Mouse (Mus musculus): ENCODE data around the gene Palm. TPM values are rescaled to one million over a fixed set of nuclear protein-coding genes. Genes with fewer than 3 reads are reported as not detected.

The Palm gene
- polyA plus RNA-seq, 1 experiment from 2014 or later: 9.2 TPM

DNA sequence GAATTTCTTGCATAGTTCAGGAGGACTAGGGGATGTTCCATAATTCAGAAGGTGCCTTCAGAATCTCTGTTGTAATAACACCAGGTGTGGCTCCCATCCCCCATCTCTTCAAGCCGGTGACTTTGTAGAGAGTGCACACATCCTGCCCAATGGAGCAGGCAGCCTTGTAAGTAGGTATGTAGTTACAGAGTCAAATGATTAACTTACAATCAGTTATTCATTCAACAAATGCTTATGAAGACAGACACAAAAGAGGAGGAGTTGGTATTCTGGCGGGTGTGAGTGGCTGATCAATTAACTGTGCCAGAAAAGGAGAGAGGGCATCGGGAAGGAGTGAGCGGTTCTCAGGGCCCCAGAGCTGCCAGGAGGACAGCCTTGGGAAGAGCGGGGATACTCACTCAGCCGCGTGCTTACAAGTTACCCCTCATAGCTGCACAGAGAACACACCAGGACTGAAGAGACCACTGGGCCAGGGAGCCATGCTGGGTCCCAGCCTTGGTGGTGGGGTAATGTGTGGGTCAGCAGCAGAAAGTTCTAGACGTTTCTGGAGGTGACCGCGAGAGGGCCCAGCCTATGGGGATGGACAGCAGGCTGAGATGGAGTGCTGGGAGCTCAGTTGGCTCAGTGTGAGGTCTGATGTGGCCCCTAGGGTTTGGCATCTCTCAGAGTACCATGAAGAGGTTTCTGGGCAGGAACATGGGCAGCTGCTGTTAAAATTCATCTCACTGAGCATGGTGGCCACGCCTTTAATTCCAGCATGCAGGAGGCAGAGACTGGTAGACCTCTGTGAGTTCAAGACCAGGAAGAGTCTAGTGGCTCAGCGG is 22.5 kb downstream of the Palm start:
- no peak for DNase-seq
- Histone ChIP-seq H3K4me1 (ENCODE audit: insufficient read depth) (no peaks in the 10 kb centered on the region), H3K27ac (ENCODE audit: low read depth) (no peak overlapping the region), H3K4me3 (ENCODE audit: low read depth, low read length) (no peak overlapping the region), H3K4me2 (ENCODE audit: low read depth, low read length) (no peak overlapping the region), H3K9ac (replicated peaks) (no peak overlapping the region), H3K9me3 (ENCODE audit: low read length) (no peaks in the 10 kb centered on the region), H3K27me3 (ENCODE audit: insufficient read depth, low read length) (no peaks in the 10 kb centered on the region), H3K36me3 (replicated peaks; ENCODE audit: insufficient read depth, low read length) (no peaks in the 10 kb centered on the region)
- WGBS (ENCODE audit: insufficient replicate concordance): 77% methylated on average over 12 of the region's 12 CpGs
- ATAC-seq: peak; percentile 32; the same call in 1 of the 2 replicates
- no peak for TF ChIP-seq CTCF (IDR thresholded peaks at IDR 0.05; ENCODE audit: low read depth)
- TF ChIP-seq EP300 (IDR thresholded peaks at IDR 0.05; ENCODE audit: low read depth): no peak

DNA sequence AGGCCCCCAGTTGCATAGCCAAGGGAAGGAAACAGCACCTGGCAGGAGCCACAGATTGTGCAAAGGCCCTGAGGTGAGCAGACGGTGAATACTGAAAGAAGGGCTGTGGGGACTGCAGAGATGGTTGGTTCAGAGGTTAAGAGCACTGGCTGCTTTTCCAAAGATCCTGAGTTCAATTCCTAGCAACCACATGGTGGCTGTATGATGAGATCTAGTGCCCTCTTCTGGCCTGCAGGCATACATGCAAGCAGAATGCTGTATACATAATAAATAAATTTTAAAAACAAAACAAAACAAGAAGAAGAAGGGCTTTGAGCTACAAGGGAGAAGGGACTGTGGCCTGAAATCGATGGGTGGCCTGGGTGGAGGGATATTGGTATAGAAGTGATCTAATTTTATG is 23.7 kb downstream of the Palm start:
- no peak overlapping the region for H3K4me2 ChIP-seq (ENCODE audit: low read depth, low read length)
- no peak for ATAC-seq
- no peaks in the 10 kb centered on the region for H3K4me1 ChIP-seq (ENCODE audit: insufficient read depth)
- no peaks in the 10 kb centered on the region for H3K27me3 ChIP-seq (ENCODE audit: insufficient read depth, low read length)
- H3K9ac ChIP-seq (replicated peaks): no peak overlapping the region
- H3K27ac ChIP-seq (ENCODE audit: low read depth): no peak overlapping the region
- H3K9me3 ChIP-seq (ENCODE audit: low read length): no peaks in the 10 kb centered on the region
- no peak overlapping the region for H3K4me3 ChIP-seq (ENCODE audit: low read depth, low read length)
- WGBS (ENCODE audit: insufficient replicate concordance): 65% methylated on average over 2 of the region's 2 CpGs
- peak; percentile 61 for TF ChIP-seq CTCF (IDR thresholded peaks at IDR 0.05; ENCODE audit: low read depth)
- TF ChIP-seq EP300 (IDR thresholded peaks at IDR 0.05; ENCODE audit: low read depth): no peak
- no peaks in the 10 kb centered on the region for H3K36me3 ChIP-seq (replicated peaks; ENCODE audit: insufficient read depth, low read length)
- no peak for DNase-seq

DNA sequence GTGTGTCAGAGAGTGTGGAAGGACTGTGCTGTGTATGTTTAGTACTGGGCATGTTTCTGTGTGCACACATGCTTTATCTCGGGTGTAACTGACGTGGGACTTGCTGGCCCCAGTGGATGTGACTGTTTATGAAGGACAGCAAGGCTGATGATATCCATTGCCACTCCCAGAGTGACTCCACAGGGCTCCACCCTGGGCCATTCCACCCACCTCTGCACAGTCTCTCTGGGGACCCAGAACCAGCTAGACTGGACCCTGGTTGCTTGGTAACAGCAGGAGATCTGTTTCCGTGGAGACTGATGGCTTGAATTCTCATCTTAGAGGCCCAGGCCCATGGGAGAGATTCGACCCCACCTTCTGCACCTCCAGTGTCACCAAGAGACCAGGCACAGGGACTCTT is 24.9 kb downstream of the Palm start:
- Histone ChIP-seq H3K9me3 (ENCODE audit: low read length) (no peaks in the 10 kb centered on the region), H3K4me3 (ENCODE audit: low read depth, low read length) (no peak overlapping the region), H3K4me1 (ENCODE audit: insufficient read depth) (no peaks in the 10 kb centered on the region), H3K27me3 (ENCODE audit: insufficient read depth, low read length) (no peaks in the 10 kb centered on the region), H3K36me3 (replicated peaks; ENCODE audit: insufficient read depth, low read length) (no peaks in the 10 kb centered on the region), H3K4me2 (ENCODE audit: low read depth, low read length) (no peak overlapping the region), H3K27ac (ENCODE audit: low read depth) (no peak overlapping the region), H3K9ac (replicated peaks) (no peak overlapping the region)
- 63% methylated on average over 4 of the region's 4 CpGs for WGBS (ENCODE audit: insufficient replicate concordance)
- DNase-seq (no peak), ATAC-seq (no peak)
- TF ChIP-seq EP300 (IDR thresholded peaks at IDR 0.05; ENCODE audit: low read depth) (no peak), CTCF (IDR thresholded peaks at IDR 0.05; ENCODE audit: low read depth) (no peak)

DNA sequence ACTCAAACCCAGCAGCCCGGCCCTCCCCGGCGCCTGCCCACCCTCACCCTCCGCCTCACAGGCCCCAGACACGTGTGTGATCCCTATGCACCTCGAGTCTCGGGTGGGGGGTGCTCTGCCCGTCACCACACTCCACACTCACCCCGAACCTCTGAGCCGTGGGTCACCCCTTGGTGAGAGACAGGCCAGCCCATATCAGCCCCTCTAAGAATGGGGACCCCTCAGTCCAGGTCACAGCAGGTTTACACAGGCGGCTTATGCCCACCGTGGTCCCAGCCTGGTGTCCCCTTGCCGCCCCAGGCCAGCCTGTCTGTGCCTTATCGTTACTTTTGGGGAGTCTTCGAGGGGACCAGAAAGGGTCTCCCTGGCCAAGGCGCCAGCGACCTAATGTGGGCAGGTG is 26.2 kb downstream of the Palm start:
- ATAC-seq (no peak), DNase-seq (no peak)
- Histone ChIP-seq H3K4me2 (ENCODE audit: low read depth, low read length) (no peak overlapping the region), H3K27ac (ENCODE audit: low read depth) (no peak overlapping the region), H3K9me3 (ENCODE audit: low read length) (no peaks in the 10 kb centered on the region), H3K9ac (replicated peaks) (no peak overlapping the region), H3K36me3 (replicated peaks; ENCODE audit: insufficient read depth, low read length) (no peaks in the 10 kb centered on the region), H3K27me3 (ENCODE audit: insufficient read depth, low read length) (no peaks in the 10 kb centered on the region), H3K4me1 (ENCODE audit: insufficient read depth) (peaks cover 5% of the 10 kb centered on the region), H3K4me3 (ENCODE audit: low read depth, low read length) (no peak overlapping the region)
- no peak for TF ChIP-seq EP300 (IDR thresholded peaks at IDR 0.05; ENCODE audit: low read depth)
- TF ChIP-seq CTCF (IDR thresholded peaks at IDR 0.05; ENCODE audit: low read depth): no peak
- 83% methylated on average over 17 of the region's 17 CpGs for WGBS (ENCODE audit: insufficient replicate concordance)

DNA sequence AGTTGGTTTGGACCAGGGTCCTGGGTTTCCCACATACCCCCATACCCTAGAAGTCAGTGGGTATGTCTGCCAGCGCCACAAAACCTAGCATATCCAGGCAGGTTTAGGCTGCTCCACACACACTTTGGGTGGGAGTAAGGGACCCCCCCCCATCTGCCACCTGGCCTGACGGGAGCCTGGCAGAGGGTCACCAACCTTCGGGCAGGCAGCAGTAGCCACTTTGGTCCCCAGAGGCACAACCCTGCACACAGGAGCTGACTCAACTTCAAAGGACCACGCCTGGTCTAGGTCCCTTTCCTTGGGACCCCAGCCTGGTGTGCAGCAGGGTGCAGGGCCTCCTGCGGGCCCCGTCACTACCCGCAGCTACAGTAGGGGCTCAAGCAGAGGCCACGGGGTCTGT is 26.9 kb downstream of the Palm start:
- WGBS (ENCODE audit: insufficient replicate concordance): 69% methylated on average over 8 of the region's 8 CpGs
- no peak overlapping the region for H3K27ac ChIP-seq (ENCODE audit: low read depth)
- no peak overlapping the region for H3K4me2 ChIP-seq (ENCODE audit: low read depth, low read length)
- H3K9ac ChIP-seq (replicated peaks): no peak overlapping the region
- H3K36me3 ChIP-seq (replicated peaks; ENCODE audit: insufficient read depth, low read length): no peaks in the 10 kb centered on the region
- ATAC-seq: no peak
- DNase-seq: no peak
- no peak overlapping the region for H3K4me3 ChIP-seq (ENCODE audit: low read depth, low read length)
- no peaks in the 10 kb centered on the region for H3K27me3 ChIP-seq (ENCODE audit: insufficient read depth, low read length)
- peaks cover 5% of the 10 kb centered on the region for H3K4me1 ChIP-seq (ENCODE audit: insufficient read depth)
- H3K9me3 ChIP-seq (ENCODE audit: low read length): no peaks in the 10 kb centered on the region
- no peak for TF ChIP-seq EP300 (IDR thresholded peaks at IDR 0.05; ENCODE audit: low read depth)
- no peak for TF ChIP-seq CTCF (IDR thresholded peaks at IDR 0.05; ENCODE audit: low read depth)

DNA sequence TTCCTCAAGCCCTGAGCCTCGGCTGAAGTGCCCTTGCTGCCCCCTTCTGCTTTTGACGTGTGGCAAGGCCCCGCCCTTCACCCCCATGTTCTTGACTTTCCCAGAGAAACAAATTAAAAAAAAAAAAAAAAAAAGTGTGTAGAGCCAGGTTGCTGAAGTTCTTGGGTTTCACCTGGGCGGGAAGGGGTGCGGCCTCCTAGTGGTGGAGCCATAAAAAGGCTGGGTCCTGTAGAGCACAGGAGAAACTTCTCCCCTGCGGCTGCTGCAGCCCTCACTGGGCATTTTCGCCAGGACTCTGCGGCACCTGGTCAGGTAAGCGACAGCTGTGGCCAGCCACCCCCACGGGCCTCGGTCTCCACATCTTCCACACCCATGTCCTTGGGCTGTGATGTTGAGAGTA is 27.4 kb downstream of the Palm start, which contains the start of gene Misp:
Gene Misp, plus strand, starts transcription at position 208 of the 400 bp plus-strand sequence.
- no peaks in the 10 kb centered on the region for H3K36me3 ChIP-seq (replicated peaks; ENCODE audit: insufficient read depth, low read length)
- ATAC-seq (no peak), DNase-seq (no peak)
- H3K9me3 ChIP-seq (ENCODE audit: low read length): no peaks in the 10 kb centered on the region
- WGBS (ENCODE audit: insufficient replicate concordance): 71% methylated on average over 11 of the region's 11 CpGs
- H3K27ac ChIP-seq (ENCODE audit: low read depth): no peak within 1 kb of the TSS
- H3K4me2 ChIP-seq (ENCODE audit: low read depth, low read length): no peak within 1 kb of the TSS
- no peaks in the 10 kb centered on the region for H3K27me3 ChIP-seq (ENCODE audit: insufficient read depth, low read length)
- peaks cover 5% of the 10 kb centered on the region for H3K4me1 ChIP-seq (ENCODE audit: insufficient read depth)
- TF ChIP-seq CTCF (IDR thresholded peaks at IDR 0.05; ENCODE audit: low read depth) (peak; percentile 21; the same call in 1 of the 2 replicates), EP300 (IDR thresholded peaks at IDR 0.05; ENCODE audit: low read depth) (no peak)
- H3K9ac ChIP-seq (replicated peaks): no peak within 1 kb of the TSS
- H3K4me3 ChIP-seq (ENCODE audit: low read depth, low read length): no peak within 1 kb of the TSS
